Comparison of ENCODE assay signal across 9 mouse cellular contexts in genomic region chr7:101288436-101288835, GRCm38 (mm10). TPM values are rescaled to one million over a fixed set of nuclear protein-coding genes. Genes with fewer than 3 reads are reported as not detected.
A peak's percentile ranks its signal among the peaks of the same experiment; 100 is the strongest.
DNase-seq lines count a peak whose midpoint lies in the region; ATAC-seq and TF ChIP-seq lines count a peak whose summit lies in the region.
"Had no signal": no experiment of that assay in that cellular context is flagged by ENCODE, and none has a peak within 500 bp of the region (broad histone marks: within the 10 kb centered on the region; RNA-seq: fewer than 3 reads in every experiment).

No protein-coding gene starts in this region.

- no peak overlapping the region for H3K27ac ChIP-seq in liver, embryonic 14.5 days
- H3K27ac ChIP-seq: hindbrain, embryonic 15.5 days had no signal

- 28% methylated on average over 4 of the region's 4 CpGs for WGBS in liver, embryonic 14.5 days (ENCODE audit: insufficient replicate concordance)

- no peaks in the 10 kb centered on the region for H3K4me1 ChIP-seq in liver, embryonic 14.5 days (replicated peaks; ENCODE audit: control insufficient read depth in 2 of 2, insufficient read depth in 2 of 2, low read length in 1 of 2)
- H3K4me1 ChIP-seq: hindbrain, embryonic 15.5 days had no signal

- H3K36me3 ChIP-seq in liver, embryonic 14.5 days (replicated peaks; ENCODE audit: control insufficient read depth, insufficient read depth, low read depth) = no peaks in the 10 kb centered on the region

- TF ChIP-seq CTCF in liver, embryonic 14.5 days (IDR thresholded peaks at IDR 0.05; ENCODE audit: low read depth) = peak; percentile 84

- H3K27me3 ChIP-seq in liver, embryonic 14.5 days (ENCODE audit: control insufficient read depth, insufficient read depth, low read length) = no peaks in the 10 kb centered on the region
- H3K27me3 ChIP-seq: hindbrain, embryonic 15.5 days had no signal

- no peaks in the 10 kb centered on the region for H3K9me3 ChIP-seq in liver, embryonic 14.5 days (ENCODE audit: control insufficient read depth, low read length)
- H3K9me3 ChIP-seq: hindbrain, embryonic 15.5 days had no signal

- H3K9ac ChIP-seq in liver, embryonic 14.5 days (replicated peaks) = no peak overlapping the region
- H3K9ac ChIP-seq: hindbrain, embryonic 15.5 days had no signal

- H3K4me2 ChIP-seq in liver, embryonic 14.5 days (ENCODE audit: low read depth) = no peak overlapping the region
- H3K4me2 ChIP-seq: hindbrain, embryonic 15.5 days had no signal

- no peak overlapping the region for H3K4me3 ChIP-seq in liver, embryonic 14.5 days (ENCODE audit: insufficient read depth in 1 of 2, low read depth in 2 of 2, low read length in 2 of 2)
- H3K4me3 ChIP-seq: hindbrain, embryonic 15.5 days had no signal

- no peak for DNase-seq in frontal cortex, postnatal 14 days (ENCODE audit: low spot score in 2 of 2)
- DNase-seq in ovary, postnatal 36 days (ENCODE audit: low spot score) = peak; percentile 55
- no peak for DNase-seq in ovary, adult 18-20 months (ENCODE audit: low spot score)
- DNase-seq in adrenal gland, postnatal 14 days = peak; percentile 84
- peak; percentile 60 for DNase-seq in forelimb bud, embryonic 11.5 days (ENCODE audit: low read depth, low spot score)
- no peak for DNase-seq in liver, embryonic 14.5 days (ENCODE audit: low read depth in 3 of 3, low spot score in 3 of 3)
- peak; percentile 31 for DNase-seq in thymus, postnatal 0 days (ENCODE audit: low spot score)

- 0 out of 2 replicates have a peak, but pooled peaks have one; percentile 31 for ATAC-seq in frontal cortex, adult (ENCODE audit: low TSS enrichment)
- no peak for ATAC-seq in liver, embryonic 14.5 days (ENCODE audit: insufficient read depth)

- TF ChIP-seq EP300 in liver, embryonic 14.5 days (IDR thresholded peaks at IDR 0.05; ENCODE audit: low read depth) = no peak

RNA-seq across cellular contexts. Expression of gene Atg16l2, which starts 13.6 kb away (rescaled TPM):
- 16.6 and 21.5 TPM in 2 replicates for total RNA-seq in adrenal gland, postnatal 14 days (2021)
- polyA plus RNA-seq in liver, embryonic 14.5 days (2012; rRNA removed) = 3.1 and 3.5 TPM in 2 replicates
- 1.3 and 1.8 TPM in 2 replicates for polyA plus RNA-seq in liver, embryonic 14.5 days (2014; fragmentation: Nextera tagmentation; extraction: Ambion mirVana)
- polyA plus RNA-seq in thymus, postnatal 0 days (2015; fragmentation: Nextera tagmentation; extraction: Ambion mirVana) = 28.5 and 29.7 TPM in 2 replicates

RNA-seq across cellular contexts. Expression of gene Stard10, which starts 28.4 kb away (rescaled TPM):
- total RNA-seq in adrenal gland, postnatal 14 days (2021) = 20.2 and 77.9 TPM in 2 replicates
- 71.0 and 71.8 TPM in 2 replicates for polyA plus RNA-seq in liver, embryonic 14.5 days (2012; rRNA removed)
- 98.2 and 102 TPM in 2 replicates for polyA plus RNA-seq in liver, embryonic 14.5 days (2014; fragmentation: Nextera tagmentation; extraction: Ambion mirVana)
- polyA plus RNA-seq in thymus, postnatal 0 days (2015; fragmentation: Nextera tagmentation; extraction: Ambion mirVana) = 12.3 and 14.6 TPM in 2 replicates

RNA-seq across cellular contexts. Expression of gene Arap1, which starts 59.4 kb away (rescaled TPM):
- total RNA-seq in adrenal gland, postnatal 14 days (2021) = 39.7 and 55.7 TPM in 2 replicates
- polyA plus RNA-seq in liver, embryonic 14.5 days (2012; rRNA removed) = 13.3 and 13.7 TPM in 2 replicates
- polyA plus RNA-seq in liver, embryonic 14.5 days (2014; fragmentation: Nextera tagmentation; extraction: Ambion mirVana) = 12.9 and 13.9 TPM in 2 replicates
- 31.1 and 34.4 TPM in 2 replicates for polyA plus RNA-seq in thymus, postnatal 0 days (2015; fragmentation: Nextera tagmentation; extraction: Ambion mirVana)

Comparison
In these comparisons a context has a peak if more than half of its experiments do, and no peak if none do; other contexts are left out.
1. DNase-seq: peak in ovary, postnatal 36 days (single experiment), adrenal gland, postnatal 14 days (single experiment), forelimb bud, embryonic 11.5 days (single experiment) and thymus, postnatal 0 days (single experiment); none in frontal cortex, postnatal 14 days (0 of 2), ovary, adult 18-20 months (single experiment) and liver, embryonic 14.5 days (0 of 3).